Mouse (Mus musculus): ENCODE measurements around the gene Cpped1. TPM values are rescaled to one million over a fixed set of nuclear protein-coding genes. Genes with fewer than 3 reads are reported as not detected.
A peak's percentile ranks its signal among the peaks of the same experiment; 100 is the strongest.

Cpped1 gene
- polyA plus RNA-seq (2015; fragmentation: Nextera tagmentation; extraction: Ambion mirVana), result 8.8 and 10.8 TPM in 2 replicates

DNA sequence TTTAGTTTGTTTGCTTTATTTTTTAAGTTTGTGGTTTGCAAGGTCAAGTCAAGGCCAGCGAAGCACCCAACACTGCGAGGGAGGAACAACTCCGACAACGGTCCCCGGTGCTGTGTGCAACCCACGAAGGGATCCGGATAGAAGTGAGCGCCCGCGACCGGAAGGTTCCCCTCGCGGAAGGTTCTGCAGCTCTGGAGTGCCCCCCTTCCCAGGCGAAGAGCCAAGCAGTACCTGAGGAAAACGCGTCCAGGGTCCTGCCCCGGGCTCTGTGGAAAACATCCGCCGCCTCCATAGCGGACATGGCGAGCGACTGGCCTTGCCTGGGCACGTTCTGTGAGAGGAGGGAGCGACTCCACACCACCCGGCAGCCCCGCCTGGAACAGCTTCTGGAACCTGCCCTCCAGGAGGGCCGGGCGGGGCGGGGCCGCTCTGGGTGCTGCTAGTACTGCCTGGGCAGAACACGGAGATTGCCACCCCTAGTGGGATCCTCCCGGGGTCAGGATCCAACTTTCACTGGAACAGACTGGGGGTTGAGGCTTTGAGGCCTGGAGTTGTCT lies at the start of gene Cpped1:
Gene Cpped1 (minus strand): TSS at position 411 of the 557 bp plus-strand sequence.
- Histone ChIP-seq H3K4me1 (ENCODE audit: control insufficient read depth, low read depth, low read length) (peaks cover 9% of the 10 kb centered on the region), H3K4me2 (ENCODE audit: low read depth, low read length) (peak within 1 kb of the TSS; percentile 77)

DNA sequence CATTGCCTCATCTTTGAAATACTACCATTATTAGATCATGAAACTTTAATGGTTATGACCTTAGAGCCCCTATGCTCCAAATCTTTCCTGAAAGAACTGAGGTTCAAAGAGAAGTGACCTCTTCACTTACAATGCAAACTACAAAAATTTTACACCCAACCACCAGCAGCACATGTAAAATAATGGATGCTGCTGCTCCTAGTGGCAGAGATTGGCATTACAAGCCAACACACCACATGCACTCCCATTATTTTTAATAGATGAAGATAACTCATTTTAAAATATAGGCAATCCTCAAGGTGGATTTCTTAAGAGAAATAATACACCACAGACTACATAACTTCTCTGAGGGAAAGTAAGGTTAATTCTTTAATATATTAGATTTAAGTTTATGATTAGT lies 31.2 kb upstream of the Cpped1 start:
- H3K4me2 ChIP-seq (ENCODE audit: low read depth, low read length), result no peak overlapping the region
- no peaks in the 10 kb centered on the region for H3K36me3 ChIP-seq (ENCODE audit: control insufficient read depth, insufficient read depth)
- no peaks in the 10 kb centered on the region for H3K27me3 ChIP-seq (ENCODE audit: control insufficient read depth, insufficient read depth, low read depth, low read length)
- no peak overlapping the region for H3K4me3 ChIP-seq (ENCODE audit: low read depth, low read length)
- no peak for ATAC-seq (ENCODE audit: low read depth)
- no peak overlapping the region for H3K27ac ChIP-seq (ENCODE audit: low read length)
- no peak overlapping the region for H3K9ac ChIP-seq (ENCODE audit: low read depth, low read length)
- H3K9me3 ChIP-seq (replicated peaks; ENCODE audit: control insufficient read depth, low read length), result no peaks in the 10 kb centered on the region; the same call in 1 of the 2 replicates
- H3K4me1 ChIP-seq (ENCODE audit: control insufficient read depth, low read depth, low read length), result no peaks in the 10 kb centered on the region

More for the DNA sequence above, at the start of gene Cpped1:
- Histone ChIP-seq H3K27me3 (ENCODE audit: control insufficient read depth, insufficient read depth, low read depth, low read length) (no peaks in the 10 kb centered on the region), H3K9ac (ENCODE audit: low read depth, low read length) (peak within 1 kb of the TSS; percentile 67), H3K27ac (ENCODE audit: low read length) (peak within 1 kb of the TSS; percentile 61), H3K9me3 (replicated peaks; ENCODE audit: control insufficient read depth, low read length) (no peaks in the 10 kb centered on the region), H3K36me3 (ENCODE audit: control insufficient read depth, insufficient read depth) (no peaks in the 10 kb centered on the region), H3K4me3 (ENCODE audit: low read depth, low read length) (peak within 1 kb of the TSS; percentile 70)
- ATAC-seq (ENCODE audit: low read depth), result peak; percentile 97
- WGBS (ENCODE audit: insufficient replicate concordance), result under 1% methylated on average over 32 of the region's 32 CpGs

DNA sequence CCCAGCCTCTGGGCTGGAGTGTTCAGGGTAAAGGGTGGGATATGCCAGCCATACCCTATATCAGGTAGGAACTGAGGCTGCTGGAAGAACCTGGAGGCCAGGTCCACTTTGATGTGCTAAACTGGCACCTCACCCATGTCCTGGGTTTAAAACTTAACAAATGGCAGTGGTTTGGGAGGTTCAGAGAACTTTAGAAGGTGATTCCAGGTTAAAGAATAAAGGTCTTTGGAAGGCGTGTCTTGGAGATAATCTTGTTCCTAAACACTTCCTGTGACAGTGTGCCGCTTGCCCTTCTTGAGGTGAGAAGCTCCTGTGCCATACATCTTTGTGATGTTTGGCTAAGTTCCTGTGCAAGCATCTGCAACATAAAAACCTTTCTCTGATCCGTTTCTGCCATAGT lies 1.6 kb upstream of the Cpped1 start:
- Histone ChIP-seq H3K4me1 (ENCODE audit: control insufficient read depth, low read depth, low read length) (peaks cover 9% of the 10 kb centered on the region), H3K27me3 (ENCODE audit: control insufficient read depth, insufficient read depth, low read depth, low read length) (no peaks in the 10 kb centered on the region), H3K4me3 (ENCODE audit: low read depth, low read length) (no peak overlapping the region), H3K9ac (ENCODE audit: low read depth, low read length) (no peak overlapping the region), H3K36me3 (ENCODE audit: control insufficient read depth, insufficient read depth) (no peaks in the 10 kb centered on the region), H3K4me2 (ENCODE audit: low read depth, low read length) (no peak overlapping the region), H3K27ac (ENCODE audit: low read length) (no peak overlapping the region), H3K9me3 (replicated peaks; ENCODE audit: control insufficient read depth, low read length) (no peaks in the 10 kb centered on the region)
- no peak for ATAC-seq (ENCODE audit: low read depth)
- WGBS (ENCODE audit: insufficient replicate concordance), result 59% methylated on average over 3 of the region's 3 CpGs

DNA sequence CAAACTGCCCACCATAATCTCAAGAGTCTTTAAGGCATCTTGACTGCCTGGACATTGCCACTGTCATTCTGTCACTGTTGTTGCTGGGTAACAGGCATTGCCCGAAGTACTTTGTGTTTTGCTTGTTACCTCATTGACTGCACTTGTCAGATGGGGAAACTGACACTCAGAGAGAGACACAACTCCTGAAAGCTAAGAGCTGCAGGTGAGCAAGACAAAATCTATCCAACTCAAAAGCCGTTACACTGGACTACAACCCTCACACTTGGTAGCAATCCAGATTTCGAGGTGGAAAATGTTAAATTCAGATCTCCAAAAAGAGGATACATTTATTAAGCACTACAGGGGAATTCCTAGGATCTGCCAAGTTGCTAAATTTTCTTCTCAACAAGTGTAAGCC lies 572 bp upstream of the Cpped1 start:
- no peaks in the 10 kb centered on the region for H3K9me3 ChIP-seq (replicated peaks; ENCODE audit: control insufficient read depth, low read length)
- ATAC-seq (ENCODE audit: low read depth), result no peak
- H3K4me3 ChIP-seq (ENCODE audit: low read depth, low read length), result no peak overlapping the region
- no peak overlapping the region for H3K9ac ChIP-seq (ENCODE audit: low read depth, low read length)
- H3K4me2 ChIP-seq (ENCODE audit: low read depth, low read length), result peak overlapping the region; percentile 77
- WGBS (ENCODE audit: insufficient replicate concordance), result 59% methylated on average over 3 of the region's 3 CpGs
- no peak overlapping the region for H3K27ac ChIP-seq (ENCODE audit: low read length)
- no peaks in the 10 kb centered on the region for H3K36me3 ChIP-seq (ENCODE audit: control insufficient read depth, insufficient read depth)
- peaks cover 9% of the 10 kb centered on the region for H3K4me1 ChIP-seq (ENCODE audit: control insufficient read depth, low read depth, low read length)
- no peaks in the 10 kb centered on the region for H3K27me3 ChIP-seq (ENCODE audit: control insufficient read depth, insufficient read depth, low read depth, low read length)

DNA sequence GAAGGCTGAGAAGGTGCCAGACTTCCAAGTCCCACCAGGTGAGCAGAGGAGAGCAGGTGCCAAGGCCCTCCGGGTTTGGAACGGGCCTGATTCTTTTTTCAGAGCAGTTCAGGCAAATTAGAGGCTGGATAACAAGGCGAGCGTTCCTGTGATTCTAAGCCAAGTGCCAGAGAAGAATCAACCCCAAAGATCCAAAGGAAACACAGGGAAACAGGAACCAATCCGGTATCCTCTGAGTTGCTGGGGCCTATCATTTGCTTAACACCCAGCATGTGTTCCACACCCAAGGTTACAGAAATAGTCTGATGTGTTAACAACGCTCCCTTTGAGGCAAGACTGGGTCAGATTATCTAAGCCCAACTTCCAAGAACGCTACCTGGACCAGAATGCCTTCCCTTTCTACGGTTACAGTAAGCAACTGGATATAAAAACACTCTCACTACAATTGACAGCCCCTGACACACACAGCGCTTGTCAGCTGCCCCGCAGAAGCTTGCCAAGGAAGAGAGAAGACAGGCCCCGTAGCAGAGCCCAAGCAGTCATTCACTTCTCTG lies 707 bp downstream of the Cpped1 start:
- Histone ChIP-seq H3K27ac (ENCODE audit: low read length) (peak overlapping the region; percentile 61), H3K4me3 (ENCODE audit: low read depth, low read length) (peak overlapping the region; percentile 70), H3K9me3 (replicated peaks; ENCODE audit: control insufficient read depth, low read length) (no peaks in the 10 kb centered on the region), H3K4me1 (ENCODE audit: control insufficient read depth, low read depth, low read length) (peaks cover 9% of the 10 kb centered on the region), H3K4me2 (ENCODE audit: low read depth, low read length) (peak overlapping the region; percentile 77), H3K27me3 (ENCODE audit: control insufficient read depth, insufficient read depth, low read depth, low read length) (no peaks in the 10 kb centered on the region), H3K36me3 (ENCODE audit: control insufficient read depth, insufficient read depth) (no peaks in the 10 kb centered on the region), H3K9ac (ENCODE audit: low read depth, low read length) (peak overlapping the region; percentile 67)
- 18% methylated on average over 11 of the region's 11 CpGs for WGBS (ENCODE audit: insufficient replicate concordance)
- peak; percentile 22 for ATAC-seq (ENCODE audit: low read depth)

DNA sequence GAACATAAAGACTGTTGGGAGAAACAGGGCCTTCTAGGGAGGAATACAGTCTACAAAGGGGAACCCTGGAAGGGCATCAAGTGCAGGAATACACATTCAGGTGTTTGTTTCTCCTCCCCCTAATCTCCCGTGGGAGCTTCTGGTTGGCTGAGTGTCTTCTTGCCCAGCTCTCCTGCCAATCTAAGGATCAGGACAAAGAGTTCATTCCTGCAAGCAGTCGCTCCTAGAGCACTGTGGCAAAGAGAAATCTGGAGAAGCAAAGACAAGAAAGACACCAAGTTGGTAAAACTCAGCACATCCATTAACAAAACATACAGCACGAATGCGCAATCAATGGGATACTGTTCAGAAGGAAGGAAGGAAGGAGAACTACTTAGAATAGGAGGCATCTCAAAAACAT lies 1.4 kb downstream of the Cpped1 start:
- ATAC-seq (ENCODE audit: low read depth), result no peak
- Histone ChIP-seq H3K36me3 (ENCODE audit: control insufficient read depth, insufficient read depth) (no peaks in the 10 kb centered on the region), H3K4me3 (ENCODE audit: low read depth, low read length) (peak overlapping the region; percentile 70), H3K9ac (ENCODE audit: low read depth, low read length) (no peak overlapping the region), H3K27ac (ENCODE audit: low read length) (no peak overlapping the region), H3K4me2 (ENCODE audit: low read depth, low read length) (peak overlapping the region; percentile 77), H3K27me3 (ENCODE audit: control insufficient read depth, insufficient read depth, low read depth, low read length) (no peaks in the 10 kb centered on the region), H3K9me3 (replicated peaks; ENCODE audit: control insufficient read depth, low read length) (no peaks in the 10 kb centered on the region), H3K4me1 (ENCODE audit: control insufficient read depth, low read depth, low read length) (peaks cover 9% of the 10 kb centered on the region)
- 71% methylated on average over 4 of the region's 4 CpGs for WGBS (ENCODE audit: insufficient replicate concordance)

DNA sequence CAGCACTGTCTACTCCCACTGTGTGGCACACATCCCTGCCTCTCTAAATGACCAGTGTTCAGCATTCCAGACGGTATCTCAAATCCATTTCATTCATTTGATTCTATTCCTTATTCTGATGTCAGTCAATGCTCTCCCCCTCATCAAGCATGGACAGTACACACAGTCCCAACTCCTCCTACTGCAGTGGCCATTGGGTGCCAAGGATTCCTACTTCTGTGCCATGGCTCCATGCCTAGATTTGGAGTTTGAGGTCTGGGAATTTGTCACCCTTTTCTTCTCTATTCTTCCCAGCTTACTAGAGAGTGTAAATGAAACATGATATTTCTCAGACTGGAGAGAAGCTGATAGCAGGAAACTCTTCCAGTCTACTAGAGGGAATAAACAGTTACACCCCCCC lies 2.3 kb downstream of the Cpped1 start:
- WGBS (ENCODE audit: insufficient replicate concordance), result 82% methylated on average over 1 of the region's 1 CpGs
- H3K4me3 ChIP-seq (ENCODE audit: low read depth, low read length), result no peak overlapping the region

DNA sequence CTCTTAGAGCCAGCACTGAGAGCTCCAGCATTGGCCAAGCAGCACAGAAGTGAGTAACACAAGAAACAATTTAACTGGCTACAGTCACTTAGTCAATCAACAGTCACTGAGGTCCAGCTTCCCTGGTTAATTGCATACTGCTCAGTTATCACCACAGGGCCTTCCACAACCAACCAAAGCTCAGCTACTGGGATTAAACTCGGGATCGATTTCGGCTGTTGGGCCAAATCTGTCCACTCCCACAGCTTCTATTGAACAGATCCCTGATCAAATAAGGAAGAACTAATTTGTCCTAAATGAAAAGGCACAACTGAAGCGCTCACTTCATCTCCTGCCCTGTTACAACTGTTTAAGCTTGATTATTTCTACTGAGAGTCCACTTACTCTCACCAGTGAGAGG lies 4.0 kb downstream of the Cpped1 start:
- Histone ChIP-seq H3K4me2 (ENCODE audit: low read depth, low read length) (no peak overlapping the region), H3K9me3 (replicated peaks; ENCODE audit: control insufficient read depth, low read length) (no peaks in the 10 kb centered on the region), H3K9ac (ENCODE audit: low read depth, low read length) (no peak overlapping the region), H3K4me1 (ENCODE audit: control insufficient read depth, low read depth, low read length) (peaks cover 9% of the 10 kb centered on the region), H3K4me3 (ENCODE audit: low read depth, low read length) (no peak overlapping the region), H3K27ac (ENCODE audit: low read length) (no peak overlapping the region), H3K27me3 (ENCODE audit: control insufficient read depth, insufficient read depth, low read depth, low read length) (no peaks in the 10 kb centered on the region), H3K36me3 (ENCODE audit: control insufficient read depth, insufficient read depth) (no peaks in the 10 kb centered on the region)
- 67% methylated on average over 4 of the region's 4 CpGs for WGBS (ENCODE audit: insufficient replicate concordance)
- no peak for ATAC-seq (ENCODE audit: low read depth)

More for the DNA sequence above, 2.3 kb downstream of the Cpped1 start:
- Histone ChIP-seq H3K9me3 (replicated peaks; ENCODE audit: control insufficient read depth, low read length) (no peaks in the 10 kb centered on the region), H3K9ac (ENCODE audit: low read depth, low read length) (no peak overlapping the region), H3K4me2 (ENCODE audit: low read depth, low read length) (no peak overlapping the region), H3K27me3 (ENCODE audit: control insufficient read depth, insufficient read depth, low read depth, low read length) (no peaks in the 10 kb centered on the region), H3K36me3 (ENCODE audit: control insufficient read depth, insufficient read depth) (no peaks in the 10 kb centered on the region), H3K27ac (ENCODE audit: low read length) (no peak overlapping the region), H3K4me1 (ENCODE audit: control insufficient read depth, low read depth, low read length) (peaks cover 9% of the 10 kb centered on the region)
- no peak for ATAC-seq (ENCODE audit: low read depth)

DNA sequence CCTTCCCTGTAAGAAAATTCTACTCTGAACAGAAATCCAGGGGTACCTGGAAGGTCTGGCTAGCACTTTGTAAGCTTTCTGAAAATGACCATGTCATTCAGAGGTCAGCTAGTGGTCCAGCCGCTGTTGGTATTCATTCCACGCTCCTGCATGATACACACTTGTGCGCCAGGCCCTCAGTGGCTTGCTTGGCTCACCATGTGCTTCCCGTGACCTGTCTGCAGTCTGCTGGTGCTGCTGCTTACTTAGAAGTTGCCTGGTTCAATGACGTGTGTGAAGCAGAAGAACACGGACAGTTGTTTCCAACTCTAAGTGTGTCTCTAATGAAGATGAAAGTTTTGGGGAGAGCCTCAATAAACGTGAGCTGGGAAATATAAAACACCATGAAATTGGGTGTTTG lies 7.2 kb downstream of the Cpped1 start:
- no peak for ATAC-seq (ENCODE audit: low read depth)
- no peak overlapping the region for H3K9ac ChIP-seq (ENCODE audit: low read depth, low read length)
- WGBS (ENCODE audit: insufficient replicate concordance), result 75% methylated on average over 7 of the region's 7 CpGs
- no peak overlapping the region for H3K27ac ChIP-seq (ENCODE audit: low read length)
- H3K4me3 ChIP-seq (ENCODE audit: low read depth, low read length), result no peak overlapping the region
- H3K4me2 ChIP-seq (ENCODE audit: low read depth, low read length), result no peak overlapping the region
- no peaks in the 10 kb centered on the region for H3K36me3 ChIP-seq (ENCODE audit: control insufficient read depth, insufficient read depth)
- H3K4me1 ChIP-seq (ENCODE audit: control insufficient read depth, low read depth, low read length), result no peaks in the 10 kb centered on the region
- no peaks in the 10 kb centered on the region for H3K9me3 ChIP-seq (replicated peaks; ENCODE audit: control insufficient read depth, low read length)
- H3K27me3 ChIP-seq (ENCODE audit: control insufficient read depth, insufficient read depth, low read depth, low read length), result no peaks in the 10 kb centered on the region

Measured in liver, embryonic 16.5 days (tissue).